In the genomic region with DNA sequence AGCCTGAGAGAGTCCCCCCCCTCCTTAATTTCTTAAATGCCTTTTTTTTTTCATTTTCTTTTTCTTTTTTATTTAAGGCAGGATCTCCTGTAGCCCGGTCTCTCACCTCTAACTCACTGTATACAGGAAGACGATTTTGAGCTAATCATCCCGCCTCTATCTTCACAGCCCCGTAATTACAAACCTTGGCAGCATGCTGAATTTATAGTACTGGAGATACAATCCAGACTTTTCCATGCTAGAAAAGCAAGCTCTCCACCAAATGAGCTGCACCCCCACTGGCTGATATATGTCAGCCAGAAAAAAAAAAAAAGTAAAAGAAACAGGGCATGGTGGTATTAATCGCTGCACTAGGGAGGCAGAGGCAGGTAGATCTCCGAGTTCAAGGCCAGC, we compare ENCODE assay signal across 8 mouse cellular contexts. TPM values are rescaled to one million over a fixed set of nuclear protein-coding genes. Genes with fewer than 3 reads are reported as not detected.
DNase-seq lines count a peak whose midpoint lies in the region; ATAC-seq lines count a peak whose summit lies in the region.

No protein-coding gene starts in this region.

- H3K9ac ChIP-seq in heart, embryonic 14.5 days (ENCODE audit: low read length): 0 out of 2 replicates have a peak overlapping the region, but pooled peaks have one; percentile 98
- H3K9ac ChIP-seq in forebrain, embryonic 15.5 days (replicated peaks): no peak overlapping the region
- no peak overlapping the region for H3K9ac ChIP-seq in liver, embryonic 15.5 days

- H3K4me1 ChIP-seq in heart, embryonic 14.5 days (ENCODE audit: control insufficient read depth in 2 of 2, insufficient read depth in 2 of 2, low read length in 2 of 2): peaks cover 4 to 12% of the 10 kb centered on the region in 2 experiments
- peaks cover 26% of the 10 kb centered on the region for H3K4me1 ChIP-seq in forebrain, embryonic 15.5 days
- H3K4me1 ChIP-seq in liver, embryonic 15.5 days (replicated peaks): peaks cover 30% of the 10 kb centered on the region

- H3K4me2 ChIP-seq in heart, embryonic 14.5 days (ENCODE audit: low read length): peak overlapping the region; percentile 92
- H3K4me2 ChIP-seq in forebrain, embryonic 15.5 days (replicated peaks): peak overlapping the region; percentile 97
- H3K4me2 ChIP-seq in liver, embryonic 15.5 days: peak overlapping the region; percentile 99; the same call in 1 of the 2 replicates

- H3K9me3 ChIP-seq in heart, embryonic 14.5 days (ENCODE audit: control insufficient read depth, low read length): no peaks in the 10 kb centered on the region
- H3K9me3 ChIP-seq in forebrain, embryonic 15.5 days: no peaks in the 10 kb centered on the region
- no peaks in the 10 kb centered on the region for H3K9me3 ChIP-seq in liver, embryonic 15.5 days (replicated peaks)

- WGBS in heart, embryonic 14.5 days: 56% methylated on average over 6 of the region's 6 CpGs
- WGBS in forebrain, embryonic 15.5 days: 38% methylated on average over 6 of the region's 6 CpGs
- WGBS in liver, embryonic 15.5 days (ENCODE audit: insufficient replicate concordance): 59% methylated on average over 6 of the region's 6 CpGs

- no peaks in the 10 kb centered on the region for H3K36me3 ChIP-seq in heart, embryonic 14.5 days (ENCODE audit: control insufficient read depth, insufficient read depth, low read length)
- H3K36me3 ChIP-seq in forebrain, embryonic 15.5 days: no peaks in the 10 kb centered on the region
- H3K36me3 ChIP-seq in liver, embryonic 15.5 days (replicated peaks): no peaks in the 10 kb centered on the region

- peak overlapping the region in 1 of 2 experiments; percentile 93; a peak in 2 of 4 replicates for H3K4me3 ChIP-seq in heart, embryonic 14.5 days (ENCODE audit: control insufficient read depth in 1 of 2, insufficient read depth in 1 of 2, low read depth in 1 of 2, low read length in 2 of 2)
- peak overlapping the region; percentile 87 for H3K4me3 ChIP-seq in forebrain, embryonic 15.5 days
- H3K4me3 ChIP-seq in liver, embryonic 15.5 days (replicated peaks): 0 out of 2 replicates have a peak overlapping the region, but pooled peaks have one; percentile 73

- no peak overlapping the region for H3K27ac ChIP-seq in heart, embryonic 14.5 days (replicated peaks in 1 of 2; ENCODE audit: control insufficient read depth in 1 of 2, insufficient read depth in 1 of 2, low read depth in 2 of 2, low read length in 2 of 2)
- H3K27ac ChIP-seq in forebrain, embryonic 15.5 days (replicated peaks): peak overlapping the region; percentile 97
- no peak overlapping the region for H3K27ac ChIP-seq in liver, embryonic 15.5 days (replicated peaks)

- no peak for DNase-seq in heart, adult 9 months (ENCODE audit: low spot score in 2 of 2)
- DNase-seq in MEL-GATA-1-ER (ENCODE audit: extremely low read depth, low read depth) (peak; percentile 35), adipocyte (ENCODE audit: low spot score) (no peak)
- DNase-seq in thymus, postnatal 36 days: no peak
- no peak for DNase-seq in gastrocnemius, adult 18-20 months (ENCODE audit: low spot score)

- no peak for ATAC-seq in heart, embryonic 14.5 days (ENCODE audit: insufficient number of reproducible peaks, insufficient read depth, low FRiP score, low read depth)
- no peak for ATAC-seq in forebrain, embryonic 15.5 days (replicated peaks)
- ATAC-seq in liver, embryonic 15.5 days (ENCODE audit: insufficient read depth): no peak

- H3K27me3 ChIP-seq in heart, embryonic 14.5 days (ENCODE audit: control insufficient read depth, insufficient read depth, low read length): no peaks in the 10 kb centered on the region
- no peaks in the 10 kb centered on the region for H3K27me3 ChIP-seq in forebrain, embryonic 15.5 days
- H3K27me3 ChIP-seq in liver, embryonic 15.5 days: peaks cover 38% of the 10 kb centered on the region

RNA-seq across cellular contexts. Expression of gene Setd7, which starts 1.3 kb away (rescaled TPM):
- 6.3 and 6.6 TPM in 2 replicates for polyA plus RNA-seq in heart, embryonic 14.5 days (2014; fragmentation: Nextera tagmentation; extraction: Ambion mirVana)
- 4.4 and 5.5 TPM in 2 replicates for polyA plus RNA-seq in forebrain, embryonic 15.5 days (2015; fragmentation: Nextera tagmentation; extraction: Ambion mirVana)
- 0.45 and 0.46 TPM in 2 replicates for polyA plus RNA-seq in liver, embryonic 15.5 days (2015; fragmentation: Nextera tagmentation; extraction: Ambion mirVana)
- 100 to 1,000 TPM; 151 to 156 TPM for total RNA-seq in gastrocnemius, adult 18-20 months (2021)
